Mouse (Mus musculus): ENCODE measurements around the gene Ccnyl1. TPM values are rescaled to one million over a fixed set of nuclear protein-coding genes. Genes with fewer than 3 reads are reported as not detected.
A peak's percentile ranks its signal among the peaks of the same experiment; 100 is the strongest.

The Ccnyl1 gene
- polyA plus RNA-seq, 1 experiment from 2014 or later, result 3.9 TPM

DNA sequence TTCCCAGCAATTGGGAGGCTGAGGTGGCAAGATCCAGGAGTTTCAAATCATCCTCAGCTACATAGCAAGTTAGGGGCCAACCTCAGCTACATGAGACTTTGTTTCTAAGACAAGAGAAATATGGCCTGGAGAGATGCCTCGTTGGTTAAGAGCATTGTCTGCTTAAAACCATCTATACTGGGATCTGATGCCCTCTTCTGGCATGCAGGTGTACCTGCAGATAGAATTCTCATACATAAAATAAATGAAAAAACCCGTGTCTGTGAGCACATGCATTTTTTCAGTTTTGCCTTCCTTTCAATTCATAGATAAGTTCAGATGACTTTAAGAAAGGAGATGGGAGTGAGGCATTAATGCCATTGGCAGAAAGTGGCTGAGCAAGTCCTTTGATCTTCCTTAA lies 19.6 kb downstream of the Ccnyl1 start:
- 13% methylated on average over 2 of the region's 2 CpGs for WGBS
- H3K36me3 ChIP-seq (ENCODE audit: control insufficient read depth, insufficient read depth, low read length), result no peaks in the 10 kb centered on the region
- no peak overlapping the region for H3K4me2 ChIP-seq (replicated peaks; ENCODE audit: low read depth)
- H3K27me3 ChIP-seq (ENCODE audit: control insufficient read depth, insufficient read depth, low read length), result no peaks in the 10 kb centered on the region
- ATAC-seq (ENCODE audit: low FRiP score, low TSS enrichment) (no peak), DNase-seq (ENCODE audit: low spot score) (no peak)
- H3K27ac ChIP-seq (replicated peaks), result no peak overlapping the region
- H3K9ac ChIP-seq (ENCODE audit: low read length), result no peak overlapping the region
- TF ChIP-seq EP300 (optimal IDR thresholded peaks at IDR 0.05) (no peak), CTCF (IDR thresholded peaks at IDR 0.05; ENCODE audit: low read depth) (peak; percentile 76)
- H3K9me3 ChIP-seq (ENCODE audit: control insufficient read depth, low read length), result no peaks in the 10 kb centered on the region
- H3K4me3 ChIP-seq (ENCODE audit: low read depth, low read length), result no peak overlapping the region
- no peaks in the 10 kb centered on the region for H3K4me1 ChIP-seq (replicated peaks; ENCODE audit: control insufficient read depth, insufficient read depth)

DNA sequence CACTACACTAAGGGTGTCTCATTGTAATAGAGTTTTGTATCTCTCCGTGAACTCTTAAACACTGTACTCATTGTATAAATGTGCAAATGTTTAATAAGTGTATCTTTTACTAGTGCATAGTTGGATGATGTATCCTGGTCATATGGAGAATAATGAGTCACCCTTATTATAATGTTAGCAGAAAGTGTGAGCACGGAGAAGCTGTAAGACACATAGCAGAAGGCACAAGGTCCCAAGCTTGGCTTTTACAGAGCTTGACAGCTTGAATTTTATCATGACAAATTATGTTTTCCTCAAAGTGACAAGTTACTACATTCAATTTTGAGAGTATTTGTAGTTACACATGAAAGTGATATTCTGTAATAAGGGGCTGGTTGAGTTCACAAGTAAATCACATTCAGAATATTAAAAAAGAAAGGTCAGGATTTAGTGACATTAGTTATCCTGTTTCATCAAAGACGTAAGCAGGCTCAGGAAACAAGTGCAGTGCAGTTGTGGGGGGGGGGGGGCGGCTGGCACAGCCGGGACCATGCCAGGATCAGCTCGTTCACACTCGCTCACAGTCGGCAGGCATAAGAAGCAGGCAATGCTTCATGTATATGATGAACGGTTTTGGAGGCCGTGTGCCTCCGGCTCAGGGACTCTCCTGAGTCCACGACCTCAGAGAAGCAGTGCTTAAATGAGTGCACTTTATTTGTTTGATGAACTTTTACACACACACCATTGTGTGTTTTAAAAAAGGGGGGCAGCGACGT lies 21.9 kb downstream of the Ccnyl1 start:
- no peak for DNase-seq (ENCODE audit: low spot score)
- no peaks in the 10 kb centered on the region; the same call in 1 of the 2 replicates for H3K4me1 ChIP-seq (replicated peaks; ENCODE audit: control insufficient read depth, insufficient read depth)
- no peak overlapping the region for H3K4me3 ChIP-seq (ENCODE audit: low read depth, low read length)
- no peaks in the 10 kb centered on the region for H3K9me3 ChIP-seq (ENCODE audit: control insufficient read depth, low read length)
- no peak overlapping the region for H3K4me2 ChIP-seq (replicated peaks; ENCODE audit: low read depth)
- TF ChIP-seq CTCF (IDR thresholded peaks at IDR 0.05; ENCODE audit: low read depth), result no peak
- TF ChIP-seq EP300 (optimal IDR thresholded peaks at IDR 0.05), result no peak
- no peak for ATAC-seq (ENCODE audit: low FRiP score, low TSS enrichment)
- no peak overlapping the region for H3K27ac ChIP-seq (replicated peaks)
- no peaks in the 10 kb centered on the region for H3K27me3 ChIP-seq (ENCODE audit: control insufficient read depth, insufficient read depth, low read length)
- H3K9ac ChIP-seq (ENCODE audit: low read length), result no peak overlapping the region
- 60% methylated on average over 14 of the region's 14 CpGs for WGBS
- H3K36me3 ChIP-seq (ENCODE audit: control insufficient read depth, insufficient read depth, low read length), result 0 out of 2 replicates have a peak, but pooled peaks cover 3% of the 10 kb centered on the region

DNA sequence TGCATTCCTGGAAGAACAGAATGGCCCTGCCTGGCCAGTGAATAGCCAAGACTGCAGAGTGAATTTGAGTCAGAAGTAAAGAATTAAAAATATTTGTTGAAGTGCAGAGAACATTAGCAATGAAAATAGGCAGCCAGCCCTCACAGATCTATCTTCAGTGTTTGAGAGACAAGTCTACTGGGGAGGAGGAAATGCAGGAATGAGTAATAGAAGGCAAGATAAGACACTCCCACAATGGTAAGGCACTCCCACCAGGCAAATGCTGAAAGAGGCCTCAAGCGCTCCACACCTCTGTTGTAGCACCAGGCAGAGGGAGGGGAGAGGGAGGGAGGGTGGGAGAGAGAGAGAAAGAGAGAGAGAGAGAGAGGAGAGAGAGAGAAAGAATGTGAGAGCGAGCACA lies 25.2 kb downstream of the Ccnyl1 start:
- 0 out of 2 replicates have a peak, but pooled peaks cover 3% of the 10 kb centered on the region for H3K36me3 ChIP-seq (ENCODE audit: control insufficient read depth, insufficient read depth, low read length)
- H3K27me3 ChIP-seq (ENCODE audit: control insufficient read depth, insufficient read depth, low read length), result no peaks in the 10 kb centered on the region
- H3K9ac ChIP-seq (ENCODE audit: low read length), result no peak overlapping the region
- no peaks in the 10 kb centered on the region; the same call in 1 of the 2 replicates for H3K4me1 ChIP-seq (replicated peaks; ENCODE audit: control insufficient read depth, insufficient read depth)
- 51% methylated on average over 2 of the region's 2 CpGs for WGBS
- no peak overlapping the region for H3K4me3 ChIP-seq (ENCODE audit: low read depth, low read length)
- peak; percentile 53 for DNase-seq (ENCODE audit: low spot score)
- no peak overlapping the region for H3K4me2 ChIP-seq (replicated peaks; ENCODE audit: low read depth)
- H3K9me3 ChIP-seq (ENCODE audit: control insufficient read depth, low read length), result no peaks in the 10 kb centered on the region
- ATAC-seq (ENCODE audit: low FRiP score, low TSS enrichment), result peak; percentile 90
- no peak for TF ChIP-seq EP300 (optimal IDR thresholded peaks at IDR 0.05)
- no peak for TF ChIP-seq CTCF (IDR thresholded peaks at IDR 0.05; ENCODE audit: low read depth)
- no peak overlapping the region for H3K27ac ChIP-seq (replicated peaks)

DNA sequence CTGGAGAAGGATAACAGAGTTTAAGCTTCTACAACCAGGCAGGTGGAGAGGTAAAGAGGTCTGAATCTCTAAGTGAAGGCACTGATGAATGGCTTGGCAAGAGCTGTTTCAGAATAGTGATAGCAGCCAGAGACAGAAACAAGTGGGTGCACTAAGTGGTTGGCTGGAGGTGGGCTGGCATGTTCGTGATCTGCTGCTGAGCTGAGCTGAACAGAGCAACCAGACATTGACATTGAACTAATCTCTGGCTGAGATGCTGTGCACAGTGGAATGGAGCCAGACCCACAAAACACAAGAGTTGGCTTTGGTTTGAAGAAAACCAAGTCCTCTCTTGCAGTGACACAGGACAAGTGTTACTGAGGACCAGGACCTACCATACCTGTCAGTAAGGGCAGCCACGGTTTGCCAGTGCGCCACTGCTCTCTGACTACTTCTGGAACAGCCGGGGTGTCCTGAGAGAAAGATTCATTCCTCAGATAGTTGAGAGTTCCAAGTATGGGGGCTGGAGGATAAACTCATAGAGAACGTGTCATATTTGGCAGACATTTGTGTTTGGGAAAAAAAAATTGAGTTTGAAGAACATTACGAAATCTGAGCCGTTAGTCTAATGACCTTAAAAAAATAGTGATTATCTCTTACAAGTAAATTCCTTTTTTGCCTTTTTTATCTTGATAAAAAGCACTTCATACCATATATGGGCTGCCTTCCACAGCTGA lies 26.5 kb downstream of the Ccnyl1 start:
- H3K9me3 ChIP-seq (ENCODE audit: control insufficient read depth, low read length), result no peaks in the 10 kb centered on the region
- ATAC-seq (ENCODE audit: low FRiP score, low TSS enrichment), result no peak

DNA sequence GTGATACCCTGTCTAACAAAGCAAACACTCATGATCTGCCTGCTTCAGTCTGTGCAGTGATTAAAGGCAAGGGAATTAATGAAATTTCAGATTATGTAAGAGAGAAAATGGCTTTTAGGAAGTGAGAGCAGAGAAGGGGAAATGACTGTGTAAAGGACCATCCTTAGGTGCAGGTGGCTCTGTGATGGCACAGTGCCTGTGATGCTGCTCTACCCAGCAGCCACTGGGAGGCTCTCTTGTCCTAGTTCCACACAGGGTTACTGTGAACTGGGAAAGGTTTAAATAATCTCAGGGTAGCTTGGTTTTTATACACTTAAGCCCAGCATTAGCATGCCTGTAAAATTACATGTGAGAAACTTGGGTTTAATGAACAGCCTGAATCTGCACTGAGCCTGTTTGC lies 27.2 kb downstream of the Ccnyl1 start:
- H3K9me3 ChIP-seq (ENCODE audit: control insufficient read depth, low read length), result no peaks in the 10 kb centered on the region
- DNase-seq (ENCODE audit: low spot score), result peak; percentile 60
- no peaks in the 10 kb centered on the region; the same call in 1 of the 2 replicates for H3K4me1 ChIP-seq (replicated peaks; ENCODE audit: control insufficient read depth, insufficient read depth)
- peak; percentile 84 for ATAC-seq (ENCODE audit: low FRiP score, low TSS enrichment)
- H3K27ac ChIP-seq (replicated peaks), result no peak overlapping the region
- TF ChIP-seq CTCF (IDR thresholded peaks at IDR 0.05; ENCODE audit: low read depth) (peak; percentile 84), EP300 (optimal IDR thresholded peaks at IDR 0.05) (no peak)
- H3K27me3 ChIP-seq (ENCODE audit: control insufficient read depth, insufficient read depth, low read length), result no peaks in the 10 kb centered on the region
- H3K4me3 ChIP-seq (ENCODE audit: low read depth, low read length), result no peak overlapping the region
- 0 out of 2 replicates have a peak, but pooled peaks cover 7% of the 10 kb centered on the region for H3K36me3 ChIP-seq (ENCODE audit: control insufficient read depth, insufficient read depth, low read length)
- no peak overlapping the region for H3K9ac ChIP-seq (ENCODE audit: low read length)
- no peak overlapping the region for H3K4me2 ChIP-seq (replicated peaks; ENCODE audit: low read depth)

More for the DNA sequence above, 26.5 kb downstream of the Ccnyl1 start:
- Histone ChIP-seq H3K36me3 (ENCODE audit: control insufficient read depth, insufficient read depth, low read length) (0 out of 2 replicates have a peak, but pooled peaks cover 7% of the 10 kb centered on the region), H3K9ac (ENCODE audit: low read length) (no peak overlapping the region), H3K4me2 (replicated peaks; ENCODE audit: low read depth) (no peak overlapping the region), H3K4me1 (replicated peaks; ENCODE audit: control insufficient read depth, insufficient read depth) (no peaks in the 10 kb centered on the region; the same call in 1 of the 2 replicates), H3K27ac (replicated peaks) (no peak overlapping the region), H3K27me3 (ENCODE audit: control insufficient read depth, insufficient read depth, low read length) (no peaks in the 10 kb centered on the region), H3K4me3 (ENCODE audit: low read depth, low read length) (no peak overlapping the region)
- 64% methylated on average over 7 of the region's 7 CpGs for WGBS
- DNase-seq (ENCODE audit: low spot score), result no peak
- TF ChIP-seq EP300 (optimal IDR thresholded peaks at IDR 0.05) (no peak), CTCF (IDR thresholded peaks at IDR 0.05; ENCODE audit: low read depth) (no peak)

Measured in stomach, postnatal 0 days (tissue).